Mouse (Mus musculus) kidney, postnatal 36 days (tissue): ENCODE measurements around the gene Cd200r3.

Experiments
- DNase-seq, 2 experiments: peaks; one replicate each; pipeline ENCODE4 v3.0.0; 2021 to 2022; ENCODE audit warnings: mixed read lengths in 2 of 2

Cd200r3 gene

GRCm38 (mm10) chr16:44943468-44943867 lies at the start of gene Cd200r3:
TSS of gene Cd200r3 (plus strand) at chr16:44943678.
- DNase-seq: no peak

DNA sequence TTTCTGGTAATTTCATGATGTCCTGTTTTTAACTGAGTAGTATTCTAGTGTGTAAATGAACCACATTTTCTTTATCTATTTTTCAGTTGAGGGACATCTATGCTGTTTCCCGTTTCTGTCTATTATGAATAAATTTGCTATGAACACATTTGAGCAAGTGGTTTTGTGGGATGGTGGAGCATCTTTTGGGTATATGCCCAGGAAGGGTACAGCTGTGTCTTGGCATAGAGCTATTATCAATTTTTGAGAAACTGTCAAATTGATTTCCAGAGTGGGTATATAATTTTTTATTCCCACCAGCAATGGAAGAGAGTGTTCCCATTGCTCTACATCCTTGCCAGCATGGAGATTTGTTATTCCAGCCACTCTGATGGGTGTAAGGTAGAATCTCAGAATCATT lies 11.5 kb upstream of the Cd200r3 start:
- no peak for DNase-seq

- DNase-seq: no peak
Measured at GRCm38 (mm10) chr16:44951360-44952114, 8.1 kb downstream of the Cd200r3 start.

DNA sequence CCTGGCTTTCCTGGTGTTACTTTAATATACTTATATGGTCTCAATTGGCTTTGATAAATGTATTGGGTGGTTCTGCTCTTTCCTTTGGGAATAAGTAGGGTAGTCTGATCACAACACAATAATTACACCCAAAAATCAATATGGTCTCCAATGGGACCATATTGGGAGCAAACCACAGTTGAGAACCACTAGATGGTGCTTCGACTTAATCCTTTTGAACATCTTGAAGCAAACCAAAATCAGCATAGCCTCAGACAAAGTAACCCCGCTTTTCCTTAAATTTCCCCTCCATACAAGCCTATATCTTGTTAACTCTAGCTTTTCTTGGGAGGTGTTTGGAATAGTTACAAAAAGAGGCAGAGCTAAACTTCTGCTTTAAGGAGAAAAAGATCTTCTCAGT lies 18.8 kb downstream of the Cd200r3 start:
- DNase-seq: no peak

GRCm38 (mm10) chr16:44962777-44963176 lies 19.3 kb downstream of the Cd200r3 start:
- DNase-seq: peak in 1 of 2 experiments; percentile 2

- no peak for DNase-seq
Measured at GRCm38 (mm10) chr16:44964526-44965374, 21.3 kb downstream of the Cd200r3 start.

GRCm38 (mm10) chr16:44965428-44965827 lies 21.9 kb downstream of the Cd200r3 start:
- no peak for DNase-seq

- DNase-seq: peak in 1 of 2 experiments; percentile 5
Measured at GRCm38 (mm10) chr16:44965890-44966289, 22.4 kb downstream of the Cd200r3 start.

DNA sequence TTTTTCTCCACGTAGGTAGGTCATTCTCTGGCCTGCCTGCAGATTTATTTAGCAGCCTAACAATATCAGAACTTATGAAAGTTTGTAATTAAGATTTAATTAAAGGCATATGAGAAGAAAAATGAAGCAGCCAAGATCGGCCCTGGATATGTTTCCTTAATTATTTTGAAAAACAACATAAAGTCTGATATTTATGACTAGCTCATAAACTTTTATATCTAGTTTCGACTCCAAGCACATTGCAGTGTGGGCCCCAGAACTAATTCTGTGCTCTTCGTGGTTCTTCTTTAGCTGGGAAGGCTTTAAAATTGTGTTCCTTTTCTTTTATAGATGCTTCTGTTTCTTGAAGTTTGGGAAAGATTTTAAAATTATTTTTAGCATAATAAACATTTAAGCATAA lies 23.4 kb downstream of the Cd200r3 start:
- DNase-seq: no peak

DNA sequence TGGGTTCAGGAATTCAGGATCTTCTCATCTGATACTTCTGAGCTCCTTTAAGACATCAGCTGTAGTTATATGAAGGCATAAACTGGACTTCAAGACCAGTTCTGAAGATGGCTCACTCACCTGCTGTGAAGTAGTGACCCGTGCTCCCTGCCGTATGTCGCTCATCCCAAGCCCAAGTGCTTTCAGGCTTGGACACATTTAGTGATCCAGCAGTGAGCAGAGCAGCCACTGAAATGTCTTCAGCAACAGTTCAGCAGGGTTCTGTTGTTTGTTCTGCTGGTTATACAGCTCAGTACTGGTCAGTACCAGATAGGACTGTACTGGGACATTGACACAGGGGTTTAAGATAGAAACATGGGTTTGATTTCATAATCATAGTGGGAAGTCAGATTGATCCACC lies 24.6 kb downstream of the Cd200r3 start:
- no peak for DNase-seq

DNA sequence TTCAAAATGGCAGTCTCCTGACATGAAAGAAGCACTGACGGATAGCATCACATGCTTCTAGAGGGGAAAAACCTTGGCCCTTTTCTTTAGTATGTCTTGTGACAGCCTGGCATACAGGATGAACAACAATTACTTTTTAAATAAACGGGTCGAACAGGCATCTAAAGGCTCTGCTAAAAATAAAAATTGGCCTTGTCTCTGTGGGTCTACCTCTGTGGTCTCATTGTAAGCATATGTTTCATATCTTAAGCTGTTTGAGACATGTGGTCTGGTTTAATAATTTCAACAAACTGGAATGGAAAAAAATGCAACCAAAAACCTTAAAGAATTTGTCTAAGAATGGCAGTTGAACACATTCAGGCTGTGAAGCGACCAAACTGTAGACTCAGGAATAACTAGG lies 27.4 kb downstream of the Cd200r3 start:
- no peak for DNase-seq

DNA sequence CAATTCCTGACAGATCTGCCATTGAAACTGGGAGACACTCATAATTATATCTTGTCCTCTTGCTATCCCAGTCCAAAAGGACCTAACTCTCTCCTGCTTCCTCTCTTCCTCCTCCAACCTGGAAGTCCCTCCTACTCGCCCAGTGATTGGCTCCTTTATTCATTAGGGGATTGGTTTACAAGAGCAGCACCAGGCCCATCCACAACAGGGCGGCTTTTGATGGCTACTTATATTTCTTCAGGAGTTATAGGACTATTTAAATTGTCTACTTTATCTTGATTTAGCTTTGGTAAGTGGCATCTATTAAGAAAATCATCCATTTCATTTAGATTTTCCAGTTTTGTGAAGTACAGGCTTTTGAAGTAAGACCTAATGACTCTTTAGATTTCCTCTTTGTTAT lies 30.6 kb downstream of the Cd200r3 start:
- no peak for DNase-seq

DNA sequence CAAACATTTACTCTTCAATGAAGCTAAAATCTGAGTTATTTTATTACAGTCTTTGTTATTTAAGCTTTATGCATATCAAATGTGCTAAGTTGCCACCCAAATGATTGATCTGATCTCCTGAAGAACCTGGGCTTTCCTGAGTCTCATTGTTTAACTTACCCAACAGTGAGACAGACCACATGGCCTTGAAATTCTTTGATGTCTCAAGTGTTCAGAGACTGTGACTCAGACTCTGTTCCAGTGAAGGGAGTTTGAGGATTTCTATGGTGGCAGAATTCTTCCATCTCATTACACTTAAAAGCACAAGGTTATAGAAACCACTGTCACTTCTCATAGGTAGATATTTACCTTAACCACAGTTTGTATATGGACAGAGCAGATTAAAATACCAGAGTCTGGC lies 32.6 kb downstream of the Cd200r3 start:
- DNase-seq: no peak

GRCm38 (mm10) chr16:44976892-44977633 lies 33.6 kb downstream of the Cd200r3 start:
- DNase-seq: no peak

DNA sequence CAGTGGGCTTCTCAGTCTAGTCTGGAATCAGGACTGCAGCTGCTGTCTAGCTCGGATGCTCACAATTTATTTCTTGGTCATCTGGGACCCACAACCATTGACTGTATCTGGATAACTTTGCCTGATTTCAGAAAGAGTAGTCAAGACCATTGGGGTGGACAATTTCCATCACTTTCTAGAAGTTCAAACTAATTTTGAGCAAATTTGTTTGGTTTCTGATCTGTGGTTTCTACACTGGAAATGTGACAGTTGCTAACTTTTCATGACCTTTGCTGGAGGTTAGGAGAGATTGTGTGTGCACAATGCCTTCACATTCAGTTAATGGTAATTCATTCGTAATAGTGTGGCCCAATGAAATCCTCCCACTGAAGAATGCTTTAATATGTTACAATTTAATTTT lies 34.7 kb downstream of the Cd200r3 start:
- no peak for DNase-seq

DNA sequence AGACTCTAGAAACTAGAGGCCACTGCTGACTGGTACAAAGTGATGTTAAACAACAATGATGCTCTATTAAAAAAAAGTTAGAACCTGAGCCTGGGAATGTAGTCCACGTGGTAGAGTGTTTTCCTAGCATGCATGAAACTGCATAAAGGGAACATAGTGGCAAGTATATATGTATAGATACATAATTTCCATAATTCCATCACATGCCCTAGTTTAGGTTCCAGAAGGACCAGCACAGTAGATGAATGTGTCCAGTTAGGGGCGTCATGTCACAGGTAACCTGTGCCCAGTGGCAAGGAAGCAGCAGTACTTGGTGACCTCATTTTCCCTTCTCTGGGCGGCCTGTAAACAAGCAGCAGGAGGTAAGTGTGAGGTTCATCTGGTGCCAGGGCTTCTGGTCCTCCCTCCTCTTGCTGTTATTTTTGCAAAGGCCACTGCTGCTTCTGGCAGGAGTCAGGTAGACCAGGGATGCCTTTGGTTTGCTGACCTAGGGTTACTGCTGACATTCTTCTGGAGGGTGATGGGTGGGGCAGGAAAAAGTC lies 35.9 kb downstream of the Cd200r3 start:
- DNase-seq: no peak

DNA sequence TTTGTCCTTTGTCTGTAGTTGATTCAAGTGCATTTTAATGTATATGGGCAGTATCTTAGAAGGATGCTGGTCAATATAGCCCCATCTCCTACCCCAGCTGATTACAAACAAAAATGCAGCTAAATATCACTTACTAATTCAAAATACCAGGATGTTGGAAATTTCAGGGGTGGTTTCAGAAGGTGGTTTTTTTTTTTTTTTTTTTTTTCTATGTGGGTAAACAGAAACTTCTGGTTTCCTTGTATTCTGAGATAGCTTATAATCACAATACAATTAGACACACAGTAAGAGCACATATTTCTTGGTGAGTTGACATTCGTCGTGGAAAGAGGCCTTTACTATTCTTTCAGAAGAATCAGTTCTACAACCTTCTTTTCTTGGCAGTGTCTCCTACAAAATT lies 39.5 kb downstream of the Cd200r3 start:
- DNase-seq: no peak

DNA sequence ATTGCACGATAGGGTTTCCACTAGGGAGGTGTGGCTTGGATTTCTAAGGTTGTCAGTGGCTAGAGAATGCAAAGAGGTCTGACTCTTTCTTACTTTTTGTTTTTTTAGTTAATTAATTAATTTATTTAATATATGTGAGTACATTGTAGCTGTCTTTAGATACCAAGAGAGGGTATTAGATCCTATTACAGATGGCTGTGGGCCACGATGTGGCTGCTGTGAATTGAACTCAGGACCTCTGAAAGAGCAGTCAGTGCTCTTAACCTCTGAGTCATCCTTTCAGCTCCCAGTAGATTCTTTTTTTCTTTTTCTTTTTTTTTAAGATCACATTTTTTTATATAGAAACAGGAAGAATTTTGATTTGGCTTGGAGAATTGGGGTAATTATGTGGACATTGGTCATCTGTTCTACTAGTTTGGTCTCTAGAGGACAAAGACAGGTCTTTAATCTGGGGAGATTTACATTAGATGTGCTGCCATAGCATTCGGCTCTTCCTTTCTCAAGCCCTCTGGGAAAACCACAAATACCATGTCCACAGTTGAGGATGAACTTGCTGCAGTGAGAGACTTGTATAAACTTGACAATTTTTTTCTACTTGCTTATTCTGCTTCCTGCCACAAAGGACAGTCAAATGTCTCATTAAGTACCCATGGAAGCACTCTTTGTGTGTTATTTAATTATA lies 40.0 kb downstream of the Cd200r3 start:
- DNase-seq: no peak

DNA sequence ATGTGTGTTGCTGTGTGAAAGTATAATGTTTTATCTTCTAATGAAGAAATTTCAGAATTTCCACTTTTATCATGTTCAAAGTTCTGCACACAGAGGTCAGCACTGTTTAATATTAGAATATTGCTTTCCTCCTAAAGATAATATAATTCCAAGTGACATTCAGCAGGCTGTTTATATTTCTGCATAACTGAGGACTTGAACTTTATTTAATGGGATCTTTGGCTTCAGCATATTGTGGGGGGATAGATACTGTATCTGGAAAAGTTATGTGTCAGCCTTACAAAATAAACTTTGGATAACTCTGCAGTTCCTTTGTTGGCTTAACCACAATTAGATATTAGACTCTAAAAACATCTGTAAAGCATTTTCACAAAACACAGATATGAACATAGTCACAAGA lies 40.6 kb downstream of the Cd200r3 start:
- DNase-seq: no peak

- DNase-seq: no peak
Measured at GRCm38 (mm10) chr16:44984925-44985324, 41.4 kb downstream of the Cd200r3 start.

DNA sequence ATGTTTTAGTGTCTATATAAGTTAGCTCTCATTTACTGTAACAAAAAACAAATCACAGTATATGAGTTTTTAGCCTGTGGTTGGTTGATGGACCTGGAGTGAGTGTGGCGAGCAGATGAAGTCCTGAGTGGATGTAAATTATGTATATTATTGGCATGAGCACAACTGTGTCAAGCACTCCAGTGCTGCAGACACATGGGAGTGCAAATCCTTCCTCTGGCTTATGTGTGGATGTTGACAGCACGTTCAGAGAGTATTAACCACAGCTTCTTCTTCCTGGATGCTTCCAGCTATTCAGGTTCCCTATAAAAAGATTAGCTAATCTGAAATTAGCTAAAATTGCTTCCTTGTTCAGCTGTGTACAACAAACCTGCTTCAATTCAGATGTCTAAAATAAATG lies 42.6 kb downstream of the Cd200r3 start:
- DNase-seq: no peak

- no peak for DNase-seq
Measured at GRCm38 (mm10) chr16:44988667-44989357, 45.3 kb downstream of the Cd200r3 start.
